Mouse (Mus musculus) R1 (cell line): ENCODE measurements around the gene Slc25a12.
A peak's percentile ranks its signal among the peaks of the same experiment; 100 is the strongest.

ENCODE experiments used
- DNase-seq: peaks from one replicate; pipeline ENCODE4 v3.0.0-alpha.2; 2018; ENCODE audit warnings: low read depth, low spot score

The Slc25a12 gene

GRCm38 (mm10) chr2:71250841-71251240 lies 116.7 kb downstream of the Slc25a12 start:
- peak; percentile 32 for DNase-seq

GRCm38 (mm10) chr2:71248071-71248470 lies 119.5 kb downstream of the Slc25a12 start:
- no peak for DNase-seq

DNA sequence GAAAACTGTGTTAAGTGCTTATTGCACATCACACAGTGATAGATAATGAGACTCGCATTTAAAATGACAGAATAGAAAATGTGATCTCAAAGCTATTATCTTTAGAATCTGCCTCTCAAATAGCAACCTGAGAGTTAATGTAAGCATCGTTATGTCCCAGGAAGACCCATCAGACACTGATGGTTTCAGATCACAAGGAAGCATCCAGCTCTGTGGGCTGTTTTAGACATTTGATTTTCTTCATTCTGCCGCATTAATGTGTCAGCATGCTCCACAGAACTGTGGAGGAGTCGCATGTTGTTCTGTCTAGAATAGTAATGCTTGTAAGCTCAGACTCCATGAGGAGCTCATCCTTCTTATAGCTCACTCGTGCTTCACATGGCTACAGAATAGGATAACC lies 121.5 kb downstream of the Slc25a12 start:
- no peak for DNase-seq

DNA sequence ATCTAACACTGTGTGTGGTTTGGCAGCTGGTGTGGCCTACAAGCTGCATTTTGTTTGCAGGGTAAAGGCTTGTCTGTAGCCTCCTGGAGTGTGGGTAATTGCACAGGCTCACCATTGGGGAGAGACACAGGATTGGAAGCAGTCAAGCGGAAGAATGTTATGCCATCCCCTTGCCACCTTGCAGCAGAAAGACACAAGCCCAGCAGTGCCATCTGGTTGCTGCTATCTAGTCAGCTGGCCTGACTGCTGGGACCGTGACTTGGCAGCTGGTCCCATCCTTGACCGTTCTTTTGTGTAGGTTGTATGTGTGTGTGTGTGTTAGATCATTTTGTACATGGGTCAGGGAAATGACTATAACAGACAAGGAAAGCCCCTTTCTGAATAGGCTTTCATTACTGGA lies 122.1 kb downstream of the Slc25a12 start:
- DNase-seq: no peak

DNA sequence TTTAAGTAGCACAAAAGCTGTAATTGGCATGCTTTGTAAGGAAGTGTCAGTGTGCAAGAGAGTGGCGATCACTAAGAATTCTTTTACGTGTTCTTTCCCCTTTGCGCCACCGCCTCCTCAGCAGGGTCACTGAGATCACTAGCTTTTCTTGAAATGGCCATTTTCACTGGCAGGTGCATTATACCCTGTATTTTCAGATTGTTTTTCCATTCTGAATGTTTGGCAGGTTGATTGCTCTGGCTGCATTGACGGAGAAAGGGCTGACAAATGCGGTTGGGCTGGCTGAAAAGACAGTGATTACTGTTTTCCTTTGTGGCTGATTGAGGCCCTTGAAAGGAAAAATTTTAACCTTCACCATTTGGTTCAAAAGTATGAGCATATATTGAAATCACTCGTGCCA lies 122.7 kb downstream of the Slc25a12 start:
- DNase-seq: no peak

GRCm38 (mm10) chr2:71243058-71243672 lies 124.4 kb downstream of the Slc25a12 start:
- DNase-seq: peak; percentile 63

DNA sequence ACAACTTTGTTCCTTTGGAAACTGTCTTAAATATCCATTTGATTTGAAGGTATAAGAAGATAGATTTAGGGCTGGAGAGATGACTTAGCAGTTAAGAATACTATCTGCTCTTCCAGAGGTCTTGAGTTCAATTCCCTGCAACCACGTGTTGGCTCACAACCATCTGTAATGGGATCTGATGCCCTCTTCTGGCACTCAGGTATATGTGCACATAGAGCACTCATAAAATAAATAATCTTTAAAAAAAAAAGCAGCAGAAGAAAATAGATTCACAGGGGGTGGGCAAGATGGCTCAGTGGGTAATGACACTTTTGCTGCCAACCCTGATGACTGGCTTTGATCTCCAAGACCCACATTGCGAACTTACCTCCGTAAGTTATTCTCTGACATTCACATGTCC lies 125.4 kb downstream of the Slc25a12 start:
- peak; percentile 40 for DNase-seq

DNA sequence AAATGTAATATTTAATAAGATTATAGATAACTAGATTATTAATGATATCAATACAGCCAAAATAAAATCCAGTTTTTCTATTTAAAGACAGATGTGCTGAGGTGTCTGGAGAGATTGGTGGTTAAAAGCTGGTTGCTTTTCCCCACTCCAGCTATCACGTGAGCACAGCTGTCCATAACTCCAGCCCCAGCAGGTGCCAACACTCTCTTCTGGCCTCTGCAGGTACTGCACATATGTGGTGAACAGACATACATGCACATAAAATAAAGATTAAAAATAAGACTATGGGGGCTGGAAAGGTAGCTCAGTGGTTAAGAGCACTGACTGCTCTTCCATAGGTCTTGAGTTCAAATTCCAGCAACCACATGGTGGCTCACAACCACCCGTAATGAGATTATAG lies 126.0 kb downstream of the Slc25a12 start:
- DNase-seq: peak; percentile 19

DNA sequence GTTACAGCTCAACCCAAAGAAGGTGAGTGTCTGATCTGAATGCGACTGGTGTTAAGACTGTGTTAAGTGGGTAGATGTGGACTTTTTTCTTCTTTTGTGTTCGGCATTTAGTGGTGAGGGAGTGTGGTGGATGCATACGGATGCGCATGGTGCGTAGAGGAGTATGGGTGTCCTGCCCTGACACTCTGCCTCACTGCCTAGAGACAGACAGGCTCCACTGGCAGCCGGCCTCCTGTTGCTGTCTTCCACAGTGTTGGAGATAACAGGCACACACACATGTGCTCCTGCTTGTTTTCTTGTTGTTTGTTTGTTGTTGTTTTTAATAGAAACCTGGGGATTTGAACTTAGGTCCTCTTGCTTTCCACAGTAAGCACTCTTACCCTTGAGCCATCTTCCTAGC lies 131.5 kb downstream of the Slc25a12 start:
- DNase-seq: no peak

DNA sequence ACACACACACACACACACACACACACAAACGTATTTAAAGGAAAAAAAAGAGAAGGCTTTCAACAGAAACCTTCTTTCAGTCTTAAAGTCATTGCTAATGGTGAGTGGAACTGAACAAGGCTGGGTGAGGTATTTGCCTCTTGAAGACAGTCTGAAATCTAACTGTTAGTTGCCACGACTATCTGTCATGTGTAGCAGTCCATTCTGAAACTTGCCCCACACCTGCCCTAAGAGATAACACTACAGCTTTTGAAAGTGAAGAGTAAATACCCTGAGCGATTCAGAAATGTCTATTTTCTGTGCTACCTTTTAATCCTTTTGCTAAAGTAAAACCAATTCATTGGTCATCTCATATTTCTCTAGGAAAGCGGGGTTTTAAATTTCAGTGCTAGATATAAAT lies 132.1 kb downstream of the Slc25a12 start:
- no peak for DNase-seq

DNA sequence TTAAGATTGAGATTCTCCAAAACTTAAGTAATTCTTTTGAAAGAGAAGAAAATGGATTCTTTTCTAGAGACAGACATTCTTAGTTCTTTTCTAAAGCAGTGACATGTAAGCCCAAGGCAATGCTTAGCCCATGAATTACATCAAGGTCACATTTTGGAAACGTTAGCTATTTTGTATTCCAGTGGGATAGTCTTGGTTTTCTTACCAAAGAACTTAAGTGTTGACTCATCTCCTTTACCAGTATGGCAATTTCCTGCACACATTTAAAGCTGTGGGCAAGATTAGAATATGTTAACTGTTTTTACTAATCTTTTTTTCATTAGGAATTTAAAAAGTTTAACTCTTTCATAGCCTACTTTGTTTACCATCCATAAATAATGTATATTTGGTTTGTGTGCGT lies 134.6 kb downstream of the Slc25a12 start:
- DNase-seq: no peak

DNA sequence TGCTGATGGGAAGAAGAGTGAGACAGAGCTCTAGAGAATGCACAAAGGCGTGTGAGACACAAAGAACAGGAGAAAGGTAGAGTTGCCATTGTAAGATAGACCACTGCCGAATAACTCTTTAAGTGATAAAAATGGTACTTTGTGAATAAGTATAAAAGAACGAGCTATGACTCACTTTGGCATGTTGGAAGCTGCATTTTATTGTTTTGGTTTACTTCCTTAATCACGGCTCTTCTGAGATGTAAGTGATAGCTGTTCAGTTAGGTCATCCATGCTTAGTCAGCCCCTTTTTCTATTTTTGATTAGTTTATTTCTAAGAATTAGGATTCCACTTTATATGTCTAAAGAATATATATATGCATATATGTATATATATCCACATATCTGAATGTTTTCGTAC lies 135.6 kb downstream of the Slc25a12 start:
- no peak for DNase-seq

- no peak for DNase-seq
Observed at GRCm38 (mm10) chr2:71229603-71230002, 137.9 kb downstream of the Slc25a12 start.

GRCm38 (mm10) chr2:71227398-71227797 lies 140.2 kb downstream of the Slc25a12 start:
- DNase-seq: no peak
